Mouse (Mus musculus) G1E (cell line): Measurements from ENCODE around the gene Adgrv1.

Experiments used
- GATA1 ChIP-seq: IDR thresholded peaks from 2 replicates; pipeline ENCODE4 v1.6.1; 2012; ENCODE audit warnings: borderline replicate concordance, low read length, inconsistent platforms, mixed read lengths
- POLR2AphosphoS5 ChIP-seq: IDR thresholded peaks from 2 replicates; pipeline ENCODE4 v1.6.1; 2012; ENCODE audit warnings: low read depth, low read length, inconsistent platforms; ENCODE audit not compliant: insufficient replicate concordance

DNA sequence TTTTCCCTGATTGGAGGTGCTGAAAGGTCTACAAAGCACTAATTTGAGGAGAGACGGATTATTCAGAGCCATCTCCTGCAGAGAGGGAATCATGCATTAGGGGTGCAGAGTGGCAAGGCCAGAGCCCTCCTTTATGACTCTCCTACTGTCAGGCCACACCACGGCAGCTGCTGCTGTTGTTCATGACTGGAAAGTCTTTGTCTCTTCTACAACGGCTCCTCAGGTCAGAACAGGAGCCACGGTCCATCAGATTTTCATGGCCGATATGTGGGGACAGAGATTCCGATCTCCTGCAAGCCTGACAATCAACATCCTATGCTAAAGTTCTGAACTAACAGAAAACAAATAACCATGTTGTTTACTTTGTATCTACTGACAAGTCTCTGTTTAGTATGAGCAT lies 350.8 kb downstream of the Adgrv1 start:
- no peak for TF ChIP-seq GATA1
- TF ChIP-seq POLR2AphosphoS5: no peak
